Mouse (Mus musculus) liver (tissue): Measurements from ENCODE around the gene Cdc7.
A peak's percentile ranks its signal among the peaks of the same experiment; 100 is the strongest.
"Not testable (repeated sequence)": the region's sequence is repeated elsewhere in the genome, so short reads cannot be mapped to it uniquely, and the experiment has no call there.

ENCODE experiments used
- DNase-seq: peaks from one replicate; pipeline ENCODE4 v3.0.0-alpha.2; 2020; ENCODE audit warnings: mixed read lengths

Cdc7 gene

DNA sequence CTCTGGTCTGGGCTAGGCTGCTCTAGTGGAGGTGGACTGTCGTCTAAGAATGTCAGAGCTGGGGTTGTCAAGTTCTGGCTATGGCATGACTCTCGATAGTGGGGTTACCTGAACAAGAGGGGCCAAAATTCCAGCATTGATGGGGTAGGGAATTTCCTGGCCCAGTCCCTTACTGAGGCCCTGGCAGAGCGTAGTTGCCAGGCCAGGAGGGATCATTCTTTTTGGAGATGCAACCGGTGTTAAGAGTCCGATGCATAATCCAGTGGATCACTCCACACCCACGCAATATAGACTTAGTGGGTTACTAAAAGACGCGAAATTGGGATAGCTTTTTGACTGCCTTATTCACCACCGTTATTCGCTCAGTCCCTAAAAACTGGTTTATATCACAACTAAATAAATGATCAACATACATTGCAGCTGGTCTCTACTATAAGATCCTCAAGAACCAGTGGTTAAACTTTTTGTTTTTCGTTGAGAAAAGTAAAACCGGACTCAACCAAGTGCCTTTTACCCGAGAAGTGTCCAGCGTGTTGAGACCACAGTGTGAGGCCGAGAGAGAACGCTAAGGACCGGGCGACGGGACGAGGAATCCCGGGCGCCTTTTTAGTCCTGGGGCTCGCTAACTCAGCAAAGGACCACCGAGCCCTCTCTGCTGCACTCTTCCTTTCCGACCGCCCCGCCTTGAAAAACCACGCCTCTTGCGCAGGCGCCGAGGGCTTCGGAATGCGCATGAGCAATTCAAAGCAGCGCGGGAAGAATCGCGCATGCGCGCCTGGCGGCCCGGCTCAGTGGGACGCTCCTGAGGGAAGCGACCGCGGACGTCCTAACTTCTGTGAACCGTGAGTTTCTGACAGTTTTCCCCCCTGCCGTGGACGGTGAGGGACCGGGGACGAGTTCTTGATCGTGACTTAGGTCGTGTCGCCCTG lies at the start of gene Cdc7:
Gene Cdc7 (plus strand): TSS at position 739 of the 929 bp plus-strand sequence.
- DNase-seq, result peak; percentile 96

GRCm38 (mm10) chr5:106919315-106919714 lies 44.8 kb upstream of the Cdc7 start:
- no peak for DNase-seq

DNA sequence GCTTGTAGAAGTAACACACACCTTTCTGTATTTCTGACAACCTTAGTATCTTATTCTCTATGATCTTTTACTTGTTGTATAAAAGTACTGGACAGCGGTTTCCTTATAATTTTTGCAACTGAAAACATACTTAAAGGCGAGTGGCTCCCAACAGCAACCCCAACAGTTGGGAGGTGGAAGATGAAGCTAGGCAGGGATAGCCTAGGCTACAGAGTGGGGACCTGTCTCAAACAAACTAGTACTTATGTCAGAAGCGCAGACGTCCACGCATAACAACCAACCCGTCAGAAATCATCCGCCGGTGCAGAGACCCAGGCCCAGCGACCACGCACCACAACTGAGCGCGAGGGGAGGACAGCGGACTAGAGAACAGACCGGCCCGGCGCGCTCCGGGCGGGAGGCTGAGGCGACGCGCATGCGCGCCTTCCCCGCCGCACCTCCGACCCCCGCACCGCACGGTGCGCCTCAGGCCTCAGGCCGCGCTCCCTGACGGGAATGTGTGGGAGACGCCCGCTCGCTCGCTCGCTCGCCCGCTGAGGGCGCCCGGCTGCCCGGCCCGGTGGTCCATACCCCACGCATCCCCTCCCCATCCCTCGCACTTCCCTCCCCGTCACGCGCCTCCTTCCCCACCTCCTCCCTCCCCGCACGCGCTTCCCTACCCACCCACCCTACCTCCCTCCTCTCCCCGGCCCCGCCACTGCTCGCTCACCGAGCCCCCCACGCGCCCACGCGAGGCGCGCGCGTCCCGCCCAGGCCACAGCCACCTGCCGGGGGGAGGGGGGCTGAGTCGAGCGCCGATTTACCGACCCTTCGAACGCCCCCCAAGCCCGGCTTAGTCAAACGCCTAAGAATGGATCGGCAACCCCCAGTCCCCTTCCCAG lies 38.4 kb upstream of the Cdc7 start, which contains the start of gene Hfm1:
Gene Hfm1 (minus strand): TSS at position 834 of the 881 bp plus-strand sequence.
- peak; percentile 76 for DNase-seq

DNA sequence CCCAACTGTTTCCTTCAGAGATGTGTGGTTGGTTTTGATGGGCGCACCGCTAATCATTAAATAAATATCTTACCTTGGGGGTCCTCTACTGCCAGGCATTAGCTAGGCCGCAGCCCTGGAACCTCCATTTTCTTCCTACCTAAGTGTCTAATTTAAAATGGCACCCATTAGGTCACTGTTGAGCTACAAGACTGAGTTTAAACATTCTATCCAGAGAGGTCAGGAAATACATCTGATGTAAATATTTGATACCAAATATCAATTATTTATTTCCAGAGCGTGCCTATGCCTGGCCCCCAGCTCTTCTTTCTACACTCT lies 37.8 kb upstream of the Cdc7 start:
- no peak for DNase-seq

DNA sequence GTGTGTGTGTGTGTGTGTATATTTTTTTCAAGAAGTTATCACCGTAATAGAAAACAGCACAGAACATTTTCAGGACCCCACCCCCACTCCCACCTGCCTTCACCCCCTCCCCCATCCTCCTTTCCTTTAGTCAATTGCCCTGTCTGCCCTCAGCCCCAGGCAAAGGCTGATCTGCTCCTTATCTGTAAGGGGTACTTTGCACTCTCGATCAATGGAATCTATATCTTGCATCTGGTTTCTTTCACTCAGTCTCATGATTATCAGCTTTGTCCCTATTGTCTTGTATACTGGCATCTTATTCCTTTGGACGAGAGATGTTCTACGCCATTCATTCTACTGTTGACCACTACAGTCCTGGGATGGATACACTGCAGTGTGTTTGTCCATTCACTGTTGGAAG lies 36.1 kb upstream of the Cdc7 start:
- DNase-seq, result peak; percentile 10

DNA sequence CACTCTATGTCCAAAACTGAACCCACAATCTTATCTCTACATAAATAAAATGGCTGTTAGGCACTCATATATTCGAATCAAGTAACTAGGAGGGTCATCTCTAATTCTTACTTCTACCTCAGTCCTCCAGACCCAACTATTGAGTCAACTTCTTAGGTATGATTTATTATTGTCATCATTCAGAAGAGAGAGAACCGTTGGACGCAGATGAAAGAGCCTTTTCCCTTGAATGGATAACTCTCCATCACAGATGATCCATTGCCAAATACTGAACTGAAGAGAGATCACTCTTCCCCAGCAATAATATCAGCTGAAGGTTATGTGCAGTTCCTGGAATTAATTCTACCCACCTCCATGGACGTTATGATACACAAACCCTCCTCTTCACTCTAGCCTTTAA lies 17.8 kb upstream of the Cdc7 start:
- DNase-seq, result no peak

GRCm38 (mm10) chr5:106948683-106949082 lies 15.4 kb upstream of the Cdc7 start:
- DNase-seq, result no peak

GRCm38 (mm10) chr5:106956467-106956866 lies 7.7 kb upstream of the Cdc7 start:
- no peak for DNase-seq

DNA sequence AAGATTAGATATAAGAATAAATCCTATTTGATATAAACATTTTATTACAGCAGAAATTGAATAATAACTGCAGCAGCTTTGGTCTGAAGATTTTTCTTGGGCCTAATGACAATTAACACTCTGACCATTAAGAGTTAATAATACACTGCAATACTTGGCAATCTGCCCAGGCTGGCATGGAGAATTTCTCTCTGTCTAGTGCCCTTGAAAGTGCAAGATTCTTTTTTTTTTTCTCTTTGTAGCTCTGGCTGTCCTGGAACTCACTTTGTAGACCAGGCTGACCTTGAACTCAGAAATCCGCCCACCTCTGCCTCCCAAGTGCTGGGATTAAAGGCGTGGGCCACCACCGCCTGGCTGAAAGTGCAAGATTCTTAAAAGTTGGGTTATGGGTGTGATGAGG lies 5.1 kb upstream of the Cdc7 start:
- DNase-seq, result no peak

DNA sequence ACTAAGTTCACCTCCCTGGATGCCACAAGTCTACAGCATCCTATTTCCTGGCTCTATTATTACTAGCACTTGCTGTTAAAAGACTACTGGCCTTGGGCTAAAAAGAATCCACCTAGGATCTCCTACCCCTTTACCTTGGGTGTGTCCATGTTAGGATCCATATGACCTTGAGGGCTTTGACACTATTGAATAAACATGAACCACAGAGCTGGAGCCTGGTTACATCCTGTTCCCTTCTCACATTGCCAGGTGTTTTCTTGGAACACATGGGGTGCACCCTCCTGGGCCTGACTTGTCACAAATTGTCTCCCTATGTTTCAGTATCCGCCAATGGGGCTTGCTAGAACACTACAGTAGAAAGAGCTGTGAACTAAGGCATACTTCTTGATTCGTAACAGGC lies 3.7 kb upstream of the Cdc7 start:
- DNase-seq, result no peak

GRCm38 (mm10) chr5:106964513-106965014 lies 442 bp downstream of the Cdc7 start:
- DNase-seq, result no peak

- no peak for DNase-seq
Measured at GRCm38 (mm10) chr5:106966443-106966842, 2.3 kb downstream of the Cdc7 start.

DNA sequence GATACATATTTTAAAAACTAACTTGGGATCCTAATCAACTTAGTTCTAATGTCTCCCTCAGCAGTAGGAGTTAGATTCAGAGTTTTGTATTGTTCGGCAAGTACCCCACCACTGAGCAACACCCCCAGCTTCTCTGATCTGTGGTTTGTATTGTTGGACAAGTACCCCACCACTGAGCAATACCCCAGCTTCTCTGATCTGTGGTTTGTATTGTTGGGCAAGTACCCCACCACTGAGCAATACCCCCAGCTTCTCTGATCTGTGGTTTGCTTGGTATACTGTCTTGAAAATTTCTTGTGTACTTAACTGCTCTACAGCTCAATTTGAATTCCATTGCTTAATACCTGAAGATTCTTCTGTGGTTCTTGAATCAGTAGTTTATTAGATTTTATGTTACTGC lies 3.5 kb downstream of the Cdc7 start:
- DNase-seq, result no peak

- no peak for DNase-seq
Measured at GRCm38 (mm10) chr5:106973883-106974282, 9.8 kb downstream of the Cdc7 start.

DNA sequence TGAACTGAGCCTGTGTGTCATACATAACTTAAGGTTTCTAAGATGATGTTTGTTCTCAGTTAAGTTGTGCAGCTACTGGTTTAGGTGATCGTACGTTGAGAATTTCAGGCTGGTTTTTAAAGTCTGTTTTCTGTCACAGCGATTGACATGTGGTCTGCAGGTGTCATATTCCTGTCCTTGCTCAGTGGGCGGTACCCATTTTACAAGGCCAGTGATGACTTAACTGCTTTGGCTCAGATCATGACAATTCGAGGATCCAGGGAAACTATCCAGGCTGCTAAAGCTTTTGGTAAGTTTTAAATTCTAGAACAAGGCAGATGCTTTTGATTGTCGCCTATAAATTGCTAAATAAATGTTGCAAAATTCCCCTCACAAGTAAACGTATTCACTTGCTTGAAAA lies 15.0 kb downstream of the Cdc7 start:
- no peak for DNase-seq

DNA sequence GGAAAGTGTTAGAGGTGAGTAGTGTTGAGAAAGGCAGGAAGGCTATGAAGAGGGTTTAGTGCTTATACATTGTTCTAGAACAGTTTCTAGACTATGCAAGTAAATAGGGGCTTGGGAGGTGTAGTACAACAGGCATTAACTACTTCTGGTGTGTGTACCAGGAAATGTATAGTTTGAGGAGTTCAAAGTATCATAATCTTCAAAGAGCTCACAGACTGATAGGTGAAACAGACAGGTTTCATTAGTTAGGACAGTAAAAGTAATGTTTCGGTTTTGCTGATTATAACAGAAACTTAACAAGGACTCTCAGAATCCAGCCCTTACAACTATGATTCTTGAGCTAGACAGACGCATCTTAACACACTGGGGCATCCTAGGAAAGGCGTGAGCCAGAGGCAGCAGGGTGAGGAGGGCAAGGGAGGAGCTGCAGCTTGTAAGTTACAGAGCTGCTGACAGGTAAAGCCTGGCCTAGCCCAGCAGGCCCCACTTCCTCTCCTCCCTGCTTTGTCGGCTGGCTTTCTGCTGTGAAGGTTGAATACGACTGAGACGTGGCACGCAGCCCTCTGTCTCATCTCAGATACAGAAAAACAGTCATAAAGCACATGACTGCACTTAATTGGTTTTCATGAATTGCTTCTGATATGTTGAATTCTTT lies 18.3 kb downstream of the Cdc7 start:
- DNase-seq, result no peak

- DNase-seq, result not testable (repeated sequence)
Measured at GRCm38 (mm10) chr5:106984934-106985333, 20.8 kb downstream of the Cdc7 start.

- no peak for DNase-seq
Measured at GRCm38 (mm10) chr5:106985594-106985993, 21.5 kb downstream of the Cdc7 start.

GRCm38 (mm10) chr5:106989181-106989580 lies 25.1 kb downstream of the Cdc7 start:
- DNase-seq, result no peak

GRCm38 (mm10) chr5:106989786-106990185 lies 25.7 kb downstream of the Cdc7 start:
- DNase-seq, result no peak

GRCm38 (mm10) chr5:106990639-106991299 lies 26.6 kb downstream of the Cdc7 start:
- DNase-seq, result peak; percentile 59

- DNase-seq, result no peak
Measured at GRCm38 (mm10) chr5:106991300-106991929, 27.3 kb downstream of the Cdc7 start.
